Mouse (Mus musculus): ENCODE data around the gene Stk32c.

GRCm38 (mm10) chr7:139246931-139247880 lies 34.1 kb upstream of the Stk32c start:
- TF ChIP-seq NELFE (IDR thresholded peaks at IDR 0.05; ENCODE audit: low read depth, low read length) (no peak), TAL1 (IDR thresholded peaks at IDR 0.05; ENCODE audit: low read length) (no peak), ELF1 (IDR thresholded peaks at IDR 0.05; ENCODE audit: low read depth, low read length) (no peak), MAFK (IDR thresholded peaks at IDR 0.05; ENCODE audit: borderline replicate concordance, low read depth, low read length) (no peak), E2F4 (IDR thresholded peaks at IDR 0.05; ENCODE audit: borderline replicate concordance, low read depth, low read length) (no peak), HCFC1 (IDR thresholded peaks at IDR 0.05; ENCODE audit: low read depth, low read length) (no peak), CTCF (IDR thresholded peaks at IDR 0.05 in 2 of 3, conservative IDR thresholded peaks at IDR 0.05 in 1 of 3; ENCODE audit: control insufficient read depth in 1 of 3, insufficient read depth in 1 of 3, low read depth in 2 of 3, low read length in 3 of 3, poor library complexity in 1 of 3, severe bottlenecking in 1 of 3) (no peak), TCF12 (IDR thresholded peaks at IDR 0.05; ENCODE audit: low read depth, low read length) (no peak), POLR2A (IDR thresholded peaks at IDR 0.05; ENCODE audit: control insufficient read depth in 1 of 2, insufficient read depth in 1 of 2, low read depth in 1 of 2, low read length in 2 of 2, poor library complexity in 1 of 2) (no peak), EP300 (IDR thresholded peaks at IDR 0.05; ENCODE audit: low read depth in 1 of 2, low read length in 2 of 2) (no peak)

Measured in MEL (cell line).